Mouse (Mus musculus): Measurements from ENCODE around the gene Rnf126. TPM values are rescaled to one million over a fixed set of nuclear protein-coding genes. Genes with fewer than 3 reads are reported as not detected.
"Not testable (repeated sequence)": the region's sequence is repeated elsewhere in the genome, so short reads cannot be mapped to it uniquely, and the experiment has no call there.

The Rnf126 gene
- polyA plus RNA-seq, 1 experiment from 2014 or later: 90.3 TPM

- Histone ChIP-seq H3K4me2 (ENCODE audit: low read length) (peak overlapping the region; percentile 93), H3K27me3 (replicated peaks; ENCODE audit: control insufficient read depth, insufficient read depth, low read length) (no peaks in the 10 kb centered on the region), H3K4me3 (ENCODE audit: low read depth, low read length) (peak overlapping the region; percentile 68), H3K9ac (ENCODE audit: low read length) (peak overlapping the region; percentile 87), H3K4me1 (replicated peaks; ENCODE audit: control insufficient read depth, insufficient read depth, low read length) (peaks cover 23% of the 10 kb centered on the region), H3K36me3 (ENCODE audit: control insufficient read depth, insufficient read depth, low read length) (peaks cover 23% of the 10 kb centered on the region), H3K27ac (ENCODE audit: low read depth) (no peak overlapping the region), H3K9me3 (ENCODE audit: control insufficient read depth, low read length) (no peaks in the 10 kb centered on the region)
- 69% methylated on average over 2 of the region's 2 CpGs for WGBS
- ATAC-seq (replicated peaks; ENCODE audit: low FRiP score, low TSS enrichment, low read depth) (no peak), DNase-seq (ENCODE audit: low spot score) (no peak)
These were observed 1.5 kb downstream of the Rnf126 start for GRCm38 (mm10) chr10:79765228-79765745.

- no peak for ATAC-seq (replicated peaks; ENCODE audit: low FRiP score, low TSS enrichment, low read depth)
- Histone ChIP-seq H3K9me3 (ENCODE audit: control insufficient read depth, low read length) (no peaks in the 10 kb centered on the region), H3K36me3 (ENCODE audit: control insufficient read depth, insufficient read depth, low read length) (peaks cover 27% of the 10 kb centered on the region), H3K27ac (ENCODE audit: low read depth) (no peak overlapping the region), H3K4me2 (ENCODE audit: low read length) (no peak overlapping the region), H3K27me3 (replicated peaks; ENCODE audit: control insufficient read depth, insufficient read depth, low read length) (no peaks in the 10 kb centered on the region), H3K9ac (ENCODE audit: low read length) (no peak overlapping the region), H3K4me1 (replicated peaks; ENCODE audit: control insufficient read depth, insufficient read depth, low read length) (peaks cover 23% of the 10 kb centered on the region), H3K4me3 (ENCODE audit: low read depth, low read length) (no peak overlapping the region)
- WGBS: 84% methylated on average over 7 of the region's 7 CpGs
- DNase-seq (ENCODE audit: low spot score): no peak
These were observed 2.5 kb downstream of the Rnf126 start for GRCm38 (mm10) chr10:79764234-79764633.

GRCm38 (mm10) chr10:79762875-79763274 lies 3.9 kb downstream of the Rnf126 start:
- no peak overlapping the region for H3K4me3 ChIP-seq (ENCODE audit: low read depth, low read length)
- no peak overlapping the region for H3K9ac ChIP-seq (ENCODE audit: low read length)
- H3K4me2 ChIP-seq (ENCODE audit: low read length): no peak overlapping the region
- DNase-seq (ENCODE audit: low spot score) (no peak), ATAC-seq (replicated peaks; ENCODE audit: low FRiP score, low TSS enrichment, low read depth) (no peak)
- no peaks in the 10 kb centered on the region for H3K9me3 ChIP-seq (ENCODE audit: control insufficient read depth, low read length)
- no peak overlapping the region for H3K27ac ChIP-seq (ENCODE audit: low read depth)
- 91% methylated on average over 3 of the region's 3 CpGs for WGBS
- H3K36me3 ChIP-seq (ENCODE audit: control insufficient read depth, insufficient read depth, low read length): peaks cover 41% of the 10 kb centered on the region
- H3K27me3 ChIP-seq (replicated peaks; ENCODE audit: control insufficient read depth, insufficient read depth, low read length): no peaks in the 10 kb centered on the region
- H3K4me1 ChIP-seq (replicated peaks; ENCODE audit: control insufficient read depth, insufficient read depth, low read length): peaks cover 16% of the 10 kb centered on the region

GRCm38 (mm10) chr10:79760603-79761143 lies 6.1 kb downstream of the Rnf126 start:
- H3K36me3 ChIP-seq (ENCODE audit: control insufficient read depth, insufficient read depth, low read length): peaks cover 59% of the 10 kb centered on the region
- H3K4me2 ChIP-seq (ENCODE audit: low read length): no peak overlapping the region
- DNase-seq (ENCODE audit: low spot score) (no peak), ATAC-seq (replicated peaks; ENCODE audit: low FRiP score, low TSS enrichment, low read depth) (no peak)
- H3K4me1 ChIP-seq (replicated peaks; ENCODE audit: control insufficient read depth, insufficient read depth, low read length): peaks cover 11% of the 10 kb centered on the region
- H3K9me3 ChIP-seq (ENCODE audit: control insufficient read depth, low read length): no peaks in the 10 kb centered on the region
- H3K9ac ChIP-seq (ENCODE audit: low read length): no peak overlapping the region
- H3K27me3 ChIP-seq (replicated peaks; ENCODE audit: control insufficient read depth, insufficient read depth, low read length): no peaks in the 10 kb centered on the region
- H3K27ac ChIP-seq (ENCODE audit: low read depth): no peak overlapping the region
- no peak overlapping the region for H3K4me3 ChIP-seq (ENCODE audit: low read depth, low read length)
- 89% methylated on average over 11 of the region's 11 CpGs for WGBS

GRCm38 (mm10) chr10:79759675-79760074 lies 7.1 kb downstream of the Rnf126 start:
- not testable (repeated sequence) for H3K4me2 ChIP-seq (ENCODE audit: low read length); DNase-seq (ENCODE audit: low spot score); H3K27me3 ChIP-seq (replicated peaks; ENCODE audit: control insufficient read depth, insufficient read depth, low read length); H3K9ac ChIP-seq (ENCODE audit: low read length); H3K27ac ChIP-seq (ENCODE audit: low read depth); H3K9me3 ChIP-seq (ENCODE audit: control insufficient read depth, low read length); H3K4me3 ChIP-seq (ENCODE audit: low read depth, low read length); H3K4me1 ChIP-seq (replicated peaks; ENCODE audit: control insufficient read depth, insufficient read depth, low read length); ATAC-seq (replicated peaks; ENCODE audit: low FRiP score, low TSS enrichment, low read depth)
- peaks cover 59% of the 10 kb centered on the region for H3K36me3 ChIP-seq (ENCODE audit: control insufficient read depth, insufficient read depth, low read length)
- WGBS: 91% methylated on average over 1 of the region's 1 CpGs

GRCm38 (mm10) chr10:79756660-79757059 lies 10.1 kb downstream of the Rnf126 start:
- peaks cover 50% of the 10 kb centered on the region for H3K36me3 ChIP-seq (ENCODE audit: control insufficient read depth, insufficient read depth, low read length)
- H3K9ac ChIP-seq (ENCODE audit: low read length): no peak overlapping the region
- no peaks in the 10 kb centered on the region for H3K9me3 ChIP-seq (ENCODE audit: control insufficient read depth, low read length)
- no peak overlapping the region for H3K4me2 ChIP-seq (ENCODE audit: low read length)
- H3K4me1 ChIP-seq (replicated peaks; ENCODE audit: control insufficient read depth, insufficient read depth, low read length): peaks cover 6% of the 10 kb centered on the region; the same call in 1 of the 2 replicates
- ATAC-seq (replicated peaks; ENCODE audit: low FRiP score, low TSS enrichment, low read depth) (no peak), DNase-seq (ENCODE audit: low spot score) (no peak)
- no peaks in the 10 kb centered on the region for H3K27me3 ChIP-seq (replicated peaks; ENCODE audit: control insufficient read depth, insufficient read depth, low read length)
- 87% methylated on average over 24 of the region's 24 CpGs for WGBS
- no peak overlapping the region for H3K27ac ChIP-seq (ENCODE audit: low read depth)
- H3K4me3 ChIP-seq (ENCODE audit: low read depth, low read length): no peak overlapping the region

GRCm38 (mm10) chr10:79755854-79756253 lies 10.9 kb downstream of the Rnf126 start:
- H3K4me3 ChIP-seq (ENCODE audit: low read depth, low read length): no peak overlapping the region
- H3K27ac ChIP-seq (ENCODE audit: low read depth): no peak overlapping the region
- DNase-seq (ENCODE audit: low spot score) (no peak), ATAC-seq (replicated peaks; ENCODE audit: low FRiP score, low TSS enrichment, low read depth) (no peak)
- no peak overlapping the region for H3K4me2 ChIP-seq (ENCODE audit: low read length)
- no peaks in the 10 kb centered on the region for H3K9me3 ChIP-seq (ENCODE audit: control insufficient read depth, low read length)
- H3K4me1 ChIP-seq (replicated peaks; ENCODE audit: control insufficient read depth, insufficient read depth, low read length): peaks cover 6% of the 10 kb centered on the region; the same call in 1 of the 2 replicates
- no peak overlapping the region for H3K9ac ChIP-seq (ENCODE audit: low read length)
- H3K27me3 ChIP-seq (replicated peaks; ENCODE audit: control insufficient read depth, insufficient read depth, low read length): no peaks in the 10 kb centered on the region
- WGBS: 89% methylated on average over 3 of the region's 3 CpGs
- peaks cover 42% of the 10 kb centered on the region for H3K36me3 ChIP-seq (ENCODE audit: control insufficient read depth, insufficient read depth, low read length)

GRCm38 (mm10) chr10:79754856-79755516 lies 11.8 kb downstream of the Rnf126 start, which contains the start of gene Fgf22:
Gene Fgf22, plus strand, starts transcription at chr10:79755076.
- peak within 1 kb of the TSS; percentile 23; the same call in 1 of the 2 replicates for H3K4me3 ChIP-seq (ENCODE audit: low read depth, low read length)
- H3K9me3 ChIP-seq (ENCODE audit: control insufficient read depth, low read length): no peaks in the 10 kb centered on the region
- H3K36me3 ChIP-seq (ENCODE audit: control insufficient read depth, insufficient read depth, low read length): peaks cover 35% of the 10 kb centered on the region
- ATAC-seq (replicated peaks; ENCODE audit: low FRiP score, low TSS enrichment, low read depth) (peak; percentile 75), DNase-seq (ENCODE audit: low spot score) (peak; percentile 70)
- peaks cover 6% of the 10 kb centered on the region; the same call in 1 of the 2 replicates for H3K4me1 ChIP-seq (replicated peaks; ENCODE audit: control insufficient read depth, insufficient read depth, low read length)
- under 1% methylated on average over 36 of the region's 36 CpGs for WGBS
- H3K4me2 ChIP-seq (ENCODE audit: low read length): peak within 1 kb of the TSS; percentile 55
- H3K27me3 ChIP-seq (replicated peaks; ENCODE audit: control insufficient read depth, insufficient read depth, low read length): no peaks in the 10 kb centered on the region
- H3K9ac ChIP-seq (ENCODE audit: low read length): no peak within 1 kb of the TSS
- H3K27ac ChIP-seq (ENCODE audit: low read depth): no peak within 1 kb of the TSS
